Mouse (Mus musculus) mouse trophoblast stem cell (cell line): ENCODE measurements around the gene Cab39l.

ENCODE experiments used
- in situ Hi-C, 2 experiments: fragments of 300-500 bp; cut with MseI, MboI; formaldehyde crosslinking; loops; 2 replicates in 1 of 2; 3 replicates in 1 of 2; pipeline ENCODE4 v1.15.1; 2025

Cab39l gene

GRCm38 (mm10) chr14:59504831-59505230 is 64.1 kb downstream of the Cab39l start:
- in situ Hi-C loops: no loop called here

- in situ Hi-C loops: no loop called here
Measured at GRCm38 (mm10) chr14:59506139-59506538, 65.4 kb downstream of the Cab39l start.

- in situ Hi-C loops: no loop called here
Measured at GRCm38 (mm10) chr14:59513922-59514444, 73.2 kb downstream of the Cab39l start.

GRCm38 (mm10) chr14:59525843-59526242 is 85.1 kb downstream of the Cab39l start:
- in situ Hi-C loops: no loop called here

- in situ Hi-C loops: no loop called here
Measured at GRCm38 (mm10) chr14:59530801-59531200, 90.0 kb downstream of the Cab39l start.

- in situ Hi-C loops: no loop called here
Measured at GRCm38 (mm10) chr14:59532986-59533385, 92.2 kb downstream of the Cab39l start.

- in situ Hi-C loops: no loop called here
Measured at GRCm38 (mm10) chr14:59533908-59534307, 93.1 kb downstream of the Cab39l start.

GRCm38 (mm10) chr14:59537829-59538432 is 97.2 kb downstream of the Cab39l start:
- in situ Hi-C loops: no loop called here

- in situ Hi-C loops: no loop called here
Measured at GRCm38 (mm10) chr14:59540230-59540629, 99.5 kb downstream of the Cab39l start.

GRCm38 (mm10) chr14:59540761-59541160 is 100.0 kb downstream of the Cab39l start:
- in situ Hi-C loops: no loop called here

GRCm38 (mm10) chr14:59543158-59543826 is 102.5 kb downstream of the Cab39l start:
- in situ Hi-C loops: no loop called here

- in situ Hi-C loops: no loop called here
Measured at GRCm38 (mm10) chr14:59543956-59544355, 103.2 kb downstream of the Cab39l start.

GRCm38 (mm10) chr14:59546162-59546880 is 105.5 kb downstream of the Cab39l start:
- in situ Hi-C loops: no loop called here

- in situ Hi-C loops: no loop called here
Measured at GRCm38 (mm10) chr14:59547530-59547929, 106.8 kb downstream of the Cab39l start.

- in situ Hi-C loops: no loop called here
Measured at GRCm38 (mm10) chr14:59548532-59548931, 107.8 kb downstream of the Cab39l start.

- in situ Hi-C loops: no loop called here
Measured at GRCm38 (mm10) chr14:59549106-59549505, 108.3 kb downstream of the Cab39l start.

- in situ Hi-C loops: no loop called here
Measured at GRCm38 (mm10) chr14:59550841-59551240, 110.1 kb downstream of the Cab39l start.

- in situ Hi-C loops: no loop called here
Measured at GRCm38 (mm10) chr14:59551956-59552355, 111.2 kb downstream of the Cab39l start.

- in situ Hi-C loops: no loop called here
Measured at GRCm38 (mm10) chr14:59554025-59554424, 113.3 kb downstream of the Cab39l start.

- in situ Hi-C loops: no loop called here
Measured at GRCm38 (mm10) chr14:59555018-59555417, 114.2 kb downstream of the Cab39l start.

- in situ Hi-C loops: no loop called here
Measured at GRCm38 (mm10) chr14:59555928-59556531, 115.3 kb downstream of the Cab39l start.

GRCm38 (mm10) chr14:59557071-59557470 is 116.3 kb downstream of the Cab39l start:
- in situ Hi-C loops: no loop called here
